Mouse (Mus musculus) testis, postnatal 10 days (tissue): Measurements from ENCODE around the gene Pbrm1.

Experiments used
- DNase-seq: peaks from one replicate; pipeline ENCODE4 v3.0.0; 2021; ENCODE audit warnings: low spot score

Pbrm1 gene

GRCm38 (mm10) chr14:31166827-31167226, 147.9 kb downstream of the Pbrm1 start:
- DNase-seq = no peak

- no peak for DNase-seq
These were observed 149.5 kb downstream of the Pbrm1 start, which contains the start of gene Stab1 for GRCm38 (mm10) chr14:31168425-31168824. TSS of gene Stab1 (minus strand) at chr14:31168641.

- no peak for DNase-seq
These were observed 150.6 kb downstream of the Pbrm1 start for GRCm38 (mm10) chr14:31169508-31169907.

GRCm38 (mm10) chr14:31170963-31171362, 152.0 kb downstream of the Pbrm1 start:
- DNase-seq = no peak
